Mouse (Mus musculus) inflammation-experienced regulatory T-cells, adult 6 months (primary cell): ENCODE results near the gene Mmp21. TPM values are rescaled to one million over a fixed set of nuclear protein-coding genes. Genes with fewer than 3 reads are reported as not detected.
A peak's percentile ranks its signal among the peaks of the same experiment; 100 is the strongest.

Experiments
- ATAC-seq: one replicate; pipeline ENCODE4 v1.8.0; 2017
- polyA plus RNA-seq, 3 experiments: library from polyadenylated mRNA; unstranded; fragments of 100-300 nt; shearing (Covaris generic); gene quantifications; one replicate each; pipeline ENCODE4 v1.2.1; 2017

The Mmp21 gene
- polyA plus RNA-seq, 3 experiments from 2014 or later: not detected

- peak; percentile 98 for ATAC-seq
Measured at GRCm38 (mm10) chr7:133645716-133646115, 34.1 kb downstream of the Mmp21 start.

GRCm38 (mm10) chr7:133638821-133639220, 41.0 kb downstream of the Mmp21 start:
- ATAC-seq: no peak

- no peak for ATAC-seq
Measured at GRCm38 (mm10) chr7:133638306-133638705, 41.6 kb downstream of the Mmp21 start.

- peak; percentile 94 for ATAC-seq
Measured at GRCm38 (mm10) chr7:133637361-133638305, 42.2 kb downstream of the Mmp21 start, which contains the start of gene Edrf1. Gene Edrf1 (plus strand): TSS chr7:133637543.

GRCm38 (mm10) chr7:133636738-133637352, 43.0 kb downstream of the Mmp21 start:
- ATAC-seq: peak; percentile 51

GRCm38 (mm10) chr7:133634932-133635650, 44.8 kb downstream of the Mmp21 start:
- no peak for ATAC-seq

GRCm38 (mm10) chr7:133632476-133632875, 47.4 kb downstream of the Mmp21 start:
- ATAC-seq: no peak

GRCm38 (mm10) chr7:133630821-133631220, 49.0 kb downstream of the Mmp21 start:
- no peak for ATAC-seq

- ATAC-seq: no peak
Measured at GRCm38 (mm10) chr7:133627184-133627936, 52.5 kb downstream of the Mmp21 start.

Other genes starting within 250 kb of the Mmp21 start
- gene Tex36, start 77.9 kb downstream of the Mmp21 start, polyA plus RNA-seq: not detected
- 10 to 100 TPM; 11.4 to 17.6 (median 15.3) TPM for gene Edrf1, start 42.5 kb downstream of the Mmp21 start, polyA plus RNA-seq
- 100 to 1,000 TPM; 169 to 206 (median 171) TPM for gene Bccip, start 29.3 kb upstream of the Mmp21 start, polyA plus RNA-seq
- gene Uros, start 30.0 kb upstream of the Mmp21 start, polyA plus RNA-seq: 10 to 100 TPM; 29.1 to 38.2 (median 37.8) TPM
- not detected for gene Fank1, start 96.8 kb upstream of the Mmp21 start, polyA plus RNA-seq
- 1 to 10 TPM; 6.8 to 8.7 (median 8.5) TPM for gene Dhx32, start 102.7 kb upstream of the Mmp21 start, polyA plus RNA-seq